Mouse (Mus musculus) liver, embryonic 14.5 days (tissue): Measurements from ENCODE around the gene Gabrb3.

Source experiments
- CTCF ChIP-seq: IDR thresholded peaks from 2 replicates; pipeline ENCODE4 v1.5.1; 2016; ENCODE audit warnings: antibody characterized with exemption, low read depth, control low read depth
- EP300 ChIP-seq: IDR thresholded peaks from 2 replicates; pipeline ENCODE4 v1.6.1; 2016; ENCODE audit warnings: antibody characterized with exemption, low read depth

GRCm38 (mm10) chr7:57647345-57647744 lies 227.9 kb downstream of the Gabrb3 start:
- TF ChIP-seq EP300 = no peak
- no peak for TF ChIP-seq CTCF
